Mouse (Mus musculus) lung, adult 2 months (tissue): ENCODE measurements around the gene Cdc42ep4. TPM values are rescaled to one million over a fixed set of nuclear protein-coding genes. Genes with fewer than 3 reads are reported as not detected.

Experiments used
- DNase-seq: peaks from one replicate; pipeline ENCODE4 v3.0.0; 2022
- H3K4me1 ChIP-seq: fragments of 200-500 bp; 2 replicates; pipeline ENCODE4 v1.6.1; 2011; ENCODE audit warnings: low read length; ENCODE audit not compliant: control insufficient read depth, insufficient read depth
- H3K4me3 ChIP-seq: fragments of 200-500 bp; replicated peaks from 2 replicates; pipeline ENCODE3; 2011; ENCODE audit warnings: low read depth, mild to moderate bottlenecking, control low read depth, low read length; ENCODE audit errors: extremely low read depth
- CTCF ChIP-seq: fragments of 200-500 bp; IDR thresholded peaks from 2 replicates; pipeline ENCODE4 v1.5.1; 2011; ENCODE audit warnings: mild to moderate bottlenecking, low read length, control low read depth; ENCODE audit not compliant: insufficient read depth
- POLR2A ChIP-seq: fragments of 200-500 bp; IDR thresholded peaks from 2 replicates; pipeline ENCODE4 v1.6.1; 2011; ENCODE audit warnings: low read depth, mild to moderate bottlenecking, control low read depth, low read length, borderline replicate concordance; ENCODE audit errors: extremely low read depth
- WGBS: fragments of 180-500 bp; shearing (Covaris S2); methylation state at CpG from one replicate; pipeline ENCODE4 v1.1.7; 2018; 5-methylcytosine and 5-hydroxymethylcytosine counted together
- polyA plus RNA-seq: library from polyadenylated mRNA; depleted of rRNA; stranded (reverse); fragments of >200 nt; gene quantifications from 2 replicates; pipeline ENCODE4 v1.2.3, GENCODE M21; 2012

The Cdc42ep4 gene
- polyA plus RNA-seq, 1 experiment: 80.4 TPM

GRCm38 (mm10) chr11:113742998-113743397, 8.7 kb downstream of the Cdc42ep4 start:
- peaks cover 36% of the 10 kb centered on the region for H3K4me1 ChIP-seq
- TF ChIP-seq POLR2A (no peak), CTCF (no peak)
- 86% methylated on average over 1 of the region's 1 CpGs for WGBS
- H3K4me3 ChIP-seq: no peak overlapping the region
- DNase-seq: no peak

- TF ChIP-seq CTCF: no peak
- no peak for TF ChIP-seq POLR2A
- 29% methylated on average over 7 of the region's 7 CpGs for WGBS
- H3K4me3 ChIP-seq: no peak overlapping the region
- peaks cover 41% of the 10 kb centered on the region for H3K4me1 ChIP-seq
- DNase-seq: no peak
Observed at GRCm38 (mm10) chr11:113740100-113740499, 11.6 kb downstream of the Cdc42ep4 start.

- no peak for TF ChIP-seq POLR2A
- TF ChIP-seq CTCF: no peak
- Histone ChIP-seq H3K4me3 (no peak overlapping the region), H3K4me1 (peaks cover 48% of the 10 kb centered on the region)
- DNase-seq: peak; percentile 86
- 38% methylated on average over 8 of the region's 8 CpGs for WGBS
Observed at GRCm38 (mm10) chr11:113739213-113739612, 12.5 kb downstream of the Cdc42ep4 start.

GRCm38 (mm10) chr11:113737912-113738311, 13.8 kb downstream of the Cdc42ep4 start:
- WGBS: 53% methylated on average over 8 of the region's 8 CpGs
- DNase-seq: no peak
- Histone ChIP-seq H3K4me1 (peaks cover 61% of the 10 kb centered on the region), H3K4me3 (no peak overlapping the region)
- TF ChIP-seq POLR2A (no peak), CTCF (no peak)

GRCm38 (mm10) chr11:113737553-113737854, 14.2 kb downstream of the Cdc42ep4 start:
- no peak for DNase-seq
- 28% methylated on average over 3 of the region's 3 CpGs for WGBS
- peaks cover 65% of the 10 kb centered on the region for H3K4me1 ChIP-seq

GRCm38 (mm10) chr11:113736848-113737552, 14.7 kb downstream of the Cdc42ep4 start:
- Histone ChIP-seq H3K4me1 (peaks cover 66% of the 10 kb centered on the region), H3K4me3 (no peak overlapping the region)
- no peak for DNase-seq
- 72% methylated on average over 11 of the region's 11 CpGs for WGBS
- TF ChIP-seq CTCF (no peak), POLR2A (no peak)

More at GRCm38 (mm10) chr11:113737553-113737854, 14.2 kb downstream of the Cdc42ep4 start:
- TF ChIP-seq POLR2A (no peak), CTCF (no peak)
- H3K4me3 ChIP-seq: no peak overlapping the region

GRCm38 (mm10) chr11:113735151-113735550, 16.5 kb downstream of the Cdc42ep4 start:
- WGBS: 44% methylated on average over 6 of the region's 6 CpGs

GRCm38 (mm10) chr11:113733631-113734364, 17.9 kb downstream of the Cdc42ep4 start:
- no peak overlapping the region for H3K4me3 ChIP-seq
- peaks cover 68% of the 10 kb centered on the region for H3K4me1 ChIP-seq
- no peak for TF ChIP-seq CTCF
- peak; percentile 16; the same call in 1 of the 2 replicates for TF ChIP-seq POLR2A
- 15% methylated on average over 6 of the region's 6 CpGs for WGBS
- DNase-seq: peak; percentile 66

More at GRCm38 (mm10) chr11:113735151-113735550, 16.5 kb downstream of the Cdc42ep4 start:
- Histone ChIP-seq H3K4me3 (no peak overlapping the region), H3K4me1 (peaks cover 70% of the 10 kb centered on the region)
- no peak for DNase-seq
- no peak for TF ChIP-seq POLR2A
- TF ChIP-seq CTCF: no peak

- WGBS: 74% methylated on average over 10 of the region's 10 CpGs
- Histone ChIP-seq H3K4me3 (no peak overlapping the region), H3K4me1 (peaks cover 61% of the 10 kb centered on the region)
- no peak for TF ChIP-seq POLR2A
- TF ChIP-seq CTCF: 0 out of 2 replicates have a peak, but pooled peaks have one; percentile 13
- DNase-seq: no peak
Observed at GRCm38 (mm10) chr11:113731945-113732612, 19.6 kb downstream of the Cdc42ep4 start.
